Mouse (Mus musculus): Measurements from ENCODE around the gene Gm7544.
"Not testable (repeated sequence)": the region's sequence is repeated elsewhere in the genome, so short reads cannot be mapped to it uniquely, and the experiment has no call there.

Gm7544 gene

DNA sequence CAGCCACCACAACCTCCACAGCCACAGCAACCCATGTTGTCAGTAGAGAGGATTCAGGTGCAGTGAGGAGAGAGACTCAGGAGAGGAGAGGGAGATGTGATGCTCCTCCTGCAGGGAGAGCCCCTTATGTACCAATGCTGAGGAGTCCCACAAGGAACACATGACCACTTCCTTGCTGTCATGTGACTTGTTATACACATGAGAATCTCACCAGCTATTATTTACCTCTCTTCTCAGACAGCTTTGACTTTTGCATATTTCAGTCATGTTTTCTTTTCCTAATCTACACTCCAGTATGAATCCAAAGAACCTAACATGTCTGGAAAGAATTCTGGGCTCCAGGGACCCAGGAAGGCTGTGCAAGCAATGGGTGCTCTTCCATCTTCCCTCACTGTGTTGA is at the start of gene Gm7544:
Gene Gm7544 (minus strand): TSS at position 101 of the 400 bp plus-strand sequence.
- in situ Hi-C loops (cut with MboI, MseI) = not testable (repeated sequence)

DNA sequence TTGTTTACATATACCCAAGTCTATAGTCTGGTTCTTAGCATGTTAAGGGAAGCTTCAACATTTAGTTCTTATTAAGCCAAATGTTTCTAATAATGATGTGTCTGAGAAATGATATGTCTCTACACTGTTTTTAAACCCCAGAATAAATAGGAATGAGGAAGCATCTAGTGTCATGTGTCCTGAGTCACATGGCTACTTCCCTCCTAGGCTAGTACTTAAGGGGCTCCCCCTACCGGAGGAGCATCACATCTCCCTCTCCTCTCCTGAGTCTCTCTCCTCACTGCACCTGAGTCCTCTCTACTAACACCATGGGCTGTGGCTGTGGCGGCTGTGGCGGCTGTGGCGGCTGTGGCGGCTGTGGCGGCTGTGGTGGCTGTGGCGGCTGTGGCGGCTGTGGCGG is 44.5 kb upstream of the Gm7544 start, which contains the start of gene Gm47959:
Gene Gm47959 (plus strand): TSS at position 243 of the 400 bp plus-strand sequence.
- in situ Hi-C loops (cut with MboI, MseI) = not testable (repeated sequence)

DNA sequence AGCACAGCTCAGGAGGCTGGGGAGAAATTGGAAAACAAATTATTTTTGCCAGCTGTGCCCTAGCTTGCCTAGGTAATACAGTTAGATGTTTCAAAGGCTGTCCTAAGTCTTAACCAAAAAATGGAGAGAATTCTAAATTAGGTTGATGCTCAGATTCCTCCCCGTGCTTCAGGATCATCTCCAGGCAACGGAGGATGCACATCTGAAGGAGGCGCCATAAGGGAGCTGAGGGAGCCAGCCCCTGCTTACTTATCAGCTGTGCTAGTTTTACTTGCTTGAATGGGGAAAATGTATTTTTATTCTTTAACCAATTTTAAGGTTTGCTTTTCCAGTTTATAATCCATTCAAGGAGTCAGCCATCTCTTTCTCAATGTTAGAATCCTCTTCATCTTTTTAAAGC is 38.1 kb upstream of the Gm7544 start:
- in situ Hi-C loops (cut with MboI, MseI) = loop anchor here in 1 of 2 experiments (5.0 kb wide), 1 partner anchor 67 kb away; no protein-coding TSS in a partner anchor

DNA sequence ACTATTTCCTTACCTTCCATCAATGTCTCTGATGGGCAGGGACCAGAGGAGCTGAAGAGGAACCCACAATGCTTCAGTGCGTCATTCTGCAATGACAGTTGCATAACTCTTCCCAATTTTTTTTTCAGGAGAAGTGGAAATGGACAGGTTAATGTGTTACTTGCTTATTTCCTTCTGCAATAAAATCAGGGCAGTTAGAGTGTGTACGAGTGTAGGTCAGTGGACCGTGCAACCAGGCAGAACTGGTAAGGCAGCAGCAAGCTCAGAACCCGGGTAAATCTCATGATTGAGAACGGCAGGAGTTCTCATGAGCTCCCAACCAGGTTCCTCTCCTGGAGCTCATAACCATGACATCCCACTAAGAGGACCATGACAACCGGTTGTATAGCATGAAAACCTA is 36.3 kb upstream of the Gm7544 start:
- in situ Hi-C loops (cut with MboI, MseI) = loop anchor here in 1 of 2 experiments (5.0 kb wide), 1 partner anchor 65 kb away; no protein-coding TSS in a partner anchor

DNA sequence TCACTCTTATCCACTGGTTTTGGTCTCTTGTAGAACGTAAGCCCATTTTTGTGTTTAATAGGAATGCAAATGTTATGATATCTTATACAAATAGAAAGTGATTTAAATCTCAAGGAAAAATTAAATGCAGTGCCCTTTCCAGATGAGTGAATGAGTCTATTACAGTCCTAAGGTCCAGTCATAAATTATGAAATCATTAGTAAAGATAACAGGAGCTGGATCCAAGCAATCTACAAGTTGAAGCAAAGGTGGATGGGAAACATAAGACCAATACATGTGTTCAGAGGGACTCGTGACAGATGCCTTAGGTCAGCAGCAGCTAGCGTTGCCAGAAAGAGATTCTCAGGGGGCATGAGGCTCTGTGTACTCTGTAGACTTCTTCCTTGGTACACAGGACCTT is 35.8 kb upstream of the Gm7544 start:
- in situ Hi-C loops (cut with MboI, MseI) = loop anchor here in 1 of 2 experiments (5.0 kb wide), 1 partner anchor 64 kb away; no protein-coding TSS in a partner anchor

DNA sequence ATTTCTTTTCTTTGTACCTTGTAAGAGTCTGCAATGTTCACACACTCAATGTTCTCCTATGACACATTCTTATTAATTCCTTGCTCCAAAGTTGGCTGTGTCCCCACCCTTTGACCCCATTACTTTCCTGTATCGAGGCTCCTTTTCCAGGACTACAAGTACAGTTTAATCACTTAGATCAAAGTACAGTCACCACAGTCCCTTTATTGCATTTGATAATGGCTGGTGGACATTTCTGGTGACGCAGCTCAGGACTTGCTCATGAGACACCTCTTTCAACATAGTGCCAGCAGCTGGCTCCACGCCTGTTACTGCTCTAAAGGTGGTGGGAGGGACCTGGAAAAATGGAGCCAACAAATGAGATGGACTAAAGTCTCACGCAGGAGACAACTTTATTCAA is 35.2 kb upstream of the Gm7544 start:
- in situ Hi-C loops (cut with MboI, MseI) = loop anchor here in 1 of 2 experiments (5.0 kb wide), 1 partner anchor 64 kb away; no protein-coding TSS in a partner anchor

DNA sequence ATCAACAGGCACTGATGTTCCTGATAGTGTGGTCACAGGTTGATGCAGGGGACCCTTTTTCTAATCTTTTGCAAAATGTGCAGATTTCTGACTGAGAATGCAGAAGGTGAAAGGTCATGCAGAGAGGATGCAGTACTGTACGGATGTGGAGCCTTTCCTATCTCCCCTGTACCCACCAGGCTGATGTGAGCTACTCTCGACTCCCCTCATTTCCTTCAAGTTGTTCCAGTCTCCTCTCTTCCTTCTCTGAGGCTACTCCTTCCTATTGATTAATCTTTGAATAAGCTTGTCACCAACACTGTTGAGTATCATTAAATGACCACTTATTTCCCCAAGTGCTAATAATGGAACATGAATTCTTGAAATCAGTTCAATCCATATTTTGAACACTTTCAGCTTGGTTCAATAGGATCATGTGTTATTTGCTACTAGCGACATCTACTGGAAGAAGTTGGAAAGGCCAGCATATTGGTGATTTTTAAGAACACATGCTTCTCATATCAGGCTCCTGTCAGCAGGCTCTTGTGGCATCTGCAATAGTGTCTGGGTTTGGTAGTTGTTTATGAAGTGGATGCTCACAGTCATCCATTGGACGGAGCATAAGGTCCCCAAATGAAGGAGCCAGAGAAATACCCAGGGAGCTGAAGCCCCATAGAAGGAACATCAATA is 31.9 kb upstream of the Gm7544 start:
- in situ Hi-C loops (cut with MboI, MseI) = loop anchor here (5.0 kb wide), 1 partner anchor 200 kb away; no protein-coding TSS in a partner anchor

DNA sequence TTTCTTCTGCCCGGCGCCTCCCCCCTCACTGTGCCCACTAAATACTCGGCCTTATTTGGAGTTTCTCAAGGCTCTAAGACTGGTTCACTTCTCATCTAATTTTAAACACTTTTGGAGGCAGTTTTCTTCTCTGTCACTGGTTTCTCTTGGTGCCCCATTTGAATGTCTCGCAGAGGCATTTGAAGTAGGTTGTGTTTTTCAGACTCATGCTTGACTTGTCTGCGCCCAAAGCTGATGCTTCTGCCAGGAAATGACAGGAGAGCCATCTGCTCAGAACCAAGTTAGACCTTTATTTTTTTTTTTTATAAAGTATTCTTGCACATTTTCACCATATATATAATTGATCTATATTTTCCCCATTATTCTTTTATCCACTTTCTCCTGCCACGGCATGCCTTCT is 30.9 kb upstream of the Gm7544 start:
- in situ Hi-C loops (cut with MboI, MseI) = loop anchor here (5.0 kb wide), 1 partner anchor 199 kb away; no protein-coding TSS in a partner anchor

DNA sequence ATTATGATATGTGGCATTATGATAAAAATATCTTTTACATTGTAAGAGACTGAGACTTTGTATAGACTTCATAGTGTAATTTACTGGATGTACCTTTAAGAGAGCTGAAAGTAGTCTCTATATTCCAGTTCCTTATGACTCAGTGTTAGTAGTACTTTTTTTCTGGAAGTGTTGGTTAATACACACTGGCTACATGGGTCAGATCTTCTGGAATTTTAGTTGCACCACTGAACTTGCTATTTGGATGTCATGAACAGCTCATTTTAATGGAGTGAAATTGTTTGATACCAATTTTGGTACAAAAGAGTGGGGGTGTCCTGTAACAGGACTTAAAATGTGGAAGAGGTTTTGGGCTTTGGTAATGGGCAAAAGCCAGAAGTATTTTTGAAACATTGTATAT is 22.0 kb upstream of the Gm7544 start:
- in situ Hi-C loops (cut with MboI, MseI) = no loop called here

DNA sequence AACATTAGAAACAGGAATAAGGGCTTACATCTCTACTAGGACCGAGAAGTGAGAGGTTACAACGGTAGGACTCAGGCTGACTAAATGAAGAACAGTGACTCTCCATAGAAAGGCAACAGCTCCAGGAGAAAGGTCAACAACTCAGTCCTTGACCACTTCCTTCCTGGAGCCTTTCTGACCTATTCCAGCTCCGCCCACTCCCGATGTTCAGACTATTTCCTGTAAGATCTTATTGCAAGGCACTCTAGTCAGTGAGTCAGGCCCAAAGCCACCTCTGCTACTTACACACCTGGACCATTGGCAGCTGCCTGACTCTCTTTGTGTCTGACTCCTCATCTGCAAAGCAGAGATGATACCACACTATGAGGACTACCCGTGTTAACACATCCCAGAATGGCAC is 19.9 kb upstream of the Gm7544 start:
- in situ Hi-C loops (cut with MboI, MseI) = no loop called here

DNA sequence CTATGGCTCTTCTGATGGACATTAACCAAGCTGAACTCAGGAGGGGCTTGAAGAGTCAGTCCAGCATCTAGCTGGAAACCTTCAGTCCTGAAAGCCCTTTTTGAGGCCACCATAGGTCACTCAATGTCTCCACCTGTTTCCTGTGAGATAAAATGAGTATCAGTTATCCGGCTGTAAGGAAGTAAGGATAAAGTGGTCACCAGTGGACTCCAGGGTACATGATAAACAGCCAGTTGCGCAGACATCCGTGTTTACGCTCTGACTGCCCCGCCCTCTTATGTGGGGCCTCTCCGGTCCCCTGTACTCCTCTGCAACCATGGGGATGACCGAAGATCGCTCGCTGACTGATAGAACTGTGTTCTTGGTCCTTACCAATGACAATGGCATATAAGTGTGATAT is 18.5 kb upstream of the Gm7544 start:
- in situ Hi-C loops (cut with MboI, MseI) = no loop called here

DNA sequence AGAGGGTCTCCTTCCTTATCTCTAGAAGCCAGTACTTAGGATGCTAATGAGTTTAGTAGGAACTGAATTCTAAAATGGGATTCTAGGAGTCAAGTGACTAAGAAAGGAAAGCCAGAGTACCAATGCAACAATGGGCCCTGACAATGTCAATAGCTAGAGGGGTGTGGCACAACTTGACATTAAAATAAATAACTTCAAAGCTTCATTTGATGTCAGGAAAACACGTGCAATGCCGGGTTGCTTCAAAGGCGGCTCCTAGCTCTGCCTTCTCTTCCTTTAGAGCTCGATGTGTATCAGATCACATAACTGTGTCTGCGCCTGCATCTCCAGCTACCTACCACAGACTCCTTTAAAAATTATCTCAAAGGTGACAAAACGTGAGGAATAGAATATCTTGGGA is 18.1 kb upstream of the Gm7544 start:
- in situ Hi-C loops (cut with MboI, MseI) = no loop called here

DNA sequence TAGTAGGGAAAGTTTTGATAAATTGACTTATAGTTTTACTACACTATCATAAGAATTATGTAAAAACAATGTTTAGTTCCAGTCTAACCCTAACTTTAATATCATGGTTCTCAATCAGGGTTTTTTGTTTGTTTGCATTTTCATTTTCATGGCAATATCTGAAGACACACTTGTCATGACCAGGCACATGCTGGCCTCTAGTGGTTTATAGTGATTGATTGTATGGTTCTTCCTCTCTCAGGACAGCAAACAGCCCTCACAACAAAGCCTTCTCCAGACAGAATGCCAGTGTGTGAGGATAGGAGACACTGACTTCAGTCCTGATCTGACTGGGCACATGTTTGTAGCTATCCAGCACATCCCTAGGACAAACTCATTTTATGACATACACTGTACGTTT is 17.4 kb upstream of the Gm7544 start:
- in situ Hi-C loops (cut with MboI, MseI) = no loop called here

DNA sequence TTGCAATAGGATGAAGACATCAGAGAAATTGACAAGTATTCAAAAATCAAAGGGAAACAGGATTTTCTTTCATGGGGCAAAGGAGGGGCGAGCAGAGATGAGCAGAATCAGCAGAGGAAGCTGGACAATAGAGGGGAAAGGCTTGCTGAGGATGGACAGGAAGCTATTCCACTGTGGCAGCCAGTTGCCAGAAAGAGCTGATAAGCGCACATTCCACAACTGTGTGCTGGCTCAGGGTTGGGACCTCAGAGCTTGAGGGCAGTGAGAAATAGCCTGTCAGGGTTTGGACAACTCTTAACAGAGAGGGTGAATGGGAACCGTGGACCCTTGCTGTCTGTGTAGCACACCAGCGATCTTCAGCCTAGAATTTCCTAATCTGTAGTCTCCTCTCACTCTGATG is 16.2 kb upstream of the Gm7544 start:
- in situ Hi-C loops (cut with MboI, MseI) = no loop called here

DNA sequence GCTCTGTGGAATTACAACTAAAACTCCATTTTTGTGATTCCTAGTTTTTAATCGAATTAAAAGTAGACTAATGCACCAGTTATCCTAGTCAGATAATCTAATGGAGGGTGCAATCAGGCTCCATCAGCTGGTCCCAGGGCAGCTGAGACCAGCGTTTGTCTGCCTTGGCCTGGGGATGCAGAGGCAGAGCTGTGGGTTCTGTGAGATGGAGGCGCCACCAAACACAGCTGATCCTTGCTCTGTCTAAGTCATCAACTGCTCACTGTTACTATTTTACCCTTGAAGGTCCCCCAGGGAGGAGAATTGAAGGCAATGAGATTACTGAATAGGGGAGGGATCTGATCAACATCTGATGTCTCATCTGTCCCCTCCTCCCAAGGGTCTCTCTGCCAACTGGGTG is 10.6 kb upstream of the Gm7544 start:
- in situ Hi-C loops (cut with MboI, MseI) = no loop called here

DNA sequence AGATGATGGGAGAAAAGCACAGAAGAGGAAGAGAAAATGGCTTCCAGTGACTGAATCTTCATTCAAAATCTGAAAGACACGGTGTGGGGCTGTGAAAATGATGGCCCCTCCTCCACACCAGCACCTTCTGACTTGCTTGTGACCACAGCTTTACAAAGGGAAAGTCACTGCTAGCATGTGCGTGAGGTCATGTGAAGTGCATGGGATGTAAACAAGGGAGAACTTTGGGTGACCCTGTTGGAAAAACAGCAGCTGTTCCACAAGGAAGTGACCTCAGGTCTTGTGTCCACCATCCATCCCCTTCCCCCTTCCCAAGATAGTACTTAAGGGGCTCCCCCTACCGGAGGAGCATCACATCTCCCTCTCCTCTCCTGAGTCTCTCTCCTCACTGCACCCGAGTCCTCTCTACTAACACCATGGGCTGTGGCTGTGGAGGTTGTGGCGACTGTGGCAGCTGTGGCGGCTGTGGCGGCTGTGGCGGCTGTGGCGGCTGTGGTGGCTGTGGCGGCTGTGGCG is 4.1 kb upstream of the Gm7544 start, which contains the start of gene Gm47955:
Gene Gm47955 (plus strand): TSS at position 417 of the 516 bp plus-strand sequence.
- in situ Hi-C loops (cut with MboI, MseI) = no loop called here

DNA sequence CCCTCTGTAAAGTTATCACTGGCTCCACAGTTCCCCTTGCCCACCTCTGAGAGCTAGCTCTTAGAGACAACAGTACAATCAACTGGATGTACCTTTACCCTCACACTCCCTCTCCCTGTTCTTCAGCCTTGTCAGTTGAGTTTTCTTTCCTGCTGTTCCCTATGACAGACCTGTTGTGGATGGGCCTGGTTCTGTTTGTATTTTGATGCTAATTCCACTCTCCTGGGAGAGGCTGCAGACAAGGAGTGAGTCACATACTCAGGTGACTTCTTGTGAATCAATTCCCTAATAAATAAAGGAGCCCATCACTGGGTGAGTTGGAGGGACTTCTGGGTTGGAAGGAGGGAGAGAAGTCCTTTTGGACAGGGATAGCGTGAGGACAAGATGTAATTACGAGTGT is 7.2 kb downstream of the Gm7544 start:
- in situ Hi-C loops (cut with MboI, MseI) = no loop called here

DNA sequence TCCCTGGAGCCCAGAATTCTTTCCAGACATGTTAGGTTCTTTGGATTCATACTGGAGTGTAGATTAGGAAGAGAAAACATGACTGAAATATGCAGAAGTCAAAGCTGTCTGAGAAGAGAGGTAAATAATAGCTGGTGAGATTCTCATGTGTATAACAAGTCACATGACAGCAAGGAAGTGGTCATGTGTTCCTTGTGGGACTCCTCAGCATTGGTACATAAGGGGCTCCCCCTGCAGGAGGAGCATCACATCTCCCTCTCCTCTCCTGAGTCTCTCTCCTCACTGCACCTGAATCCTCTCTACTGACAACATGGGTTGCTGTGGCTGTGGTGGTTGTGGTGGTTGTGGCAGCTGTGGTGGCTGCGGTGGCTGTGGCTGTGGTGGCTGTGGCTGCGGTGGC is 9.8 kb downstream of the Gm7544 start:
- in situ Hi-C loops (cut with MboI, MseI) = not testable (repeated sequence)

DNA sequence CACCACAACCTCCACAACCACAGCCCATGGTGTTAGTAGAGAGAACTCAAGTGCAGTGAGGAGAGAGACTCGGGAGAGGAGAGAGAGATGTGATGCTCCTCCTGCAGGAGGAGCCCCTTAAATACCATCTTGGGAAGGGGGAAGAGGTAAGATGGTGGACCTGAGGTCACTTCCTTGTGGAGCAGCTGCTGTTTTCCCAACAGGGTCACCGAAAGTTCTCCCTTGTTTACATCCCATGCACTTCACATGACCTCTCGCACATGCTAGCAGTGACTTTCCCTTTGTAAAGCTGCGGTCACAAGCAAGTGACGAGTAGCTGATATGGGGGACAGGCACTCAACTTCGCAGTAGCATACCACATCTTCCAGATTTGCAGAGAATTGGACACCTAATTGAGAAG is 12.5 kb downstream of the Gm7544 start, which contains the start of gene A030003K21Rik:
Gene A030003K21Rik (minus strand): TSS at position 94 of the 400 bp plus-strand sequence.
- in situ Hi-C loops (cut with MboI, MseI) = not testable (repeated sequence)

DNA sequence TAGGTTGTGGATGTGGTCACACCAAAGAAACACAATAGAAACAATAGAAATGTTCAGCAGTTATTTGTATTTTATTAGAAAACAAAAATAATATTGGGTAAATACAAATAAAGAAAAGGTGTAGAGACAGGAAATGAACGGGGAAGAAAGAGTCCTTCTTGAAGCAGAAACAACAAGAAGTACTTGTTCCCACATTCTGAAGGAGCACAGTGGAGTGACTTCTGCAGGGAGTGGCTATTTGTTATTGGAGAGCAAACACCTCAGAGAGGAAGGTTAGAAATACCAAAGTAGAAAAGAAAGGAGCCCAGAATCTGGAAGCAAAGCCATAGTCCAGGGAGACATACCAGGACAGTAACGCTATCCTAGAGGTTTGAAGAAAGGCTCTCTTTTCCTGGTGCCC is 13.3 kb downstream of the Gm7544 start:
- in situ Hi-C loops (cut with MboI, MseI) = not testable (repeated sequence)

DNA sequence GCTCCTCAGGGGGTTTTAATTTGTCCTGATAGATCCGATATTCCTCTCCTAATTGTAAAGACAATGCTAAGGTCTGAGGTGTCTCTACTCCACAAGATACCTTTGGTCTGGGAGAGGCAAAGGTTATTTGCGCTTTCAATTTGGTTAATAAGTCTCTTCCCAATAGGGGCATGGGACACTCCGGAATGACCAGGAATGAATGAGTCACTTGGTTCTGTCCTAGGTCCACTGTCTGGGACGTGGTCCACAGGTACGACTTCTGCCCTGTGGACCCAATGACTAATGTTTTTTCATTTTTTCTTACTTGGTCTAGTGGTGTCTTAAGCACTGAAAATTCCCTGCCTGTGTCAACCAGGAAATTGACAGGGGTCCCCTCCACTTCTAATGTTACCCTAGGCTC is 17.1 kb downstream of the Gm7544 start:
- in situ Hi-C loops (cut with MboI, MseI) = no loop called here

DNA sequence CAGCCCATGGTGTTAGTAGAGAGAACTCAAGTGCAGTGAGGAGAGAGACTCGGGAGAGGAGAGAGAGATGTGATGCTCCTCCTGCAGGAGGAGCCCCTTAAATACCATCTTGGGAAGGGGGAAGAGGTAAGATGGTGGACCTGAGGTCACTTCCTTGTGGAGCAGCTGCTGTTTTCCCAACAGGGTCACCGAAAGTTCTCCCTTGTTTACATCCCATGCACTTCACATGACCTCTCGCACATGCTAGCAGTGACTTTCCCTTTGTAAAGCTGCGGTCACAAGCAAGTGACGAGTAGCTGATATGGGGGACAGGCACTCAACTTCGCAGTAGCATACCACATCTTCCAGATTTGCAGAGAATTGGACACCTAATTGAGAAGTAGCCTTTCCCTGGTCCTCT is 24.5 kb downstream of the Gm7544 start, which contains the start of gene Gm6217:
Gene Gm6217 (minus strand): TSS at position 74 of the 400 bp plus-strand sequence.
- in situ Hi-C loops (cut with MboI, MseI) = not testable (repeated sequence)

DNA sequence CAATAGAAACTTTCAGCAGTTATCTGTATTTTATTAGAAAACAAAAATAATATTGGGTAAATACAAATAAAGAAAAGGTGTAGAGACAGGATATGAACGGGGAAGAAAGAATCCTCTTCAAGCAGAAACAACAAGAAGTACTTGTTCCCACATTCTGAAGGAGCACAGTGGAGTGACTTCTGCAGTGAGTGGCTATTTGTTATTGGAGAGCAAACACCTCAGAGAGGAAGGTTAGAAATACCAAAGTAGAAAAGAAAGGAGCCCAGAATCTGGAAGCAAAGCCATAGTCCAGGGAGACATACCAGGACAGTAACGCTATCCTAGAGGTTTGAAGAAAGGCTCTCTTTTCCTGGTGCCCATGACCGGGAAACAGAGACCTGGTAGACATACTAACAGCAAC is 25.3 kb downstream of the Gm7544 start:
- in situ Hi-C loops (cut with MboI, MseI) = not testable (repeated sequence)
